Mouse (Mus musculus) hindlimb bud, embryonic 11.5 days (tissue): Measurements from ENCODE around the gene Clic4.
"Not testable (repeated sequence)": the region's sequence is repeated elsewhere in the genome, so short reads cannot be mapped to it uniquely, and the experiment has no call there.

ENCODE experiments used
- DNase-seq: peaks from one replicate; pipeline ENCODE4 v3.0.0-alpha.2; 2012; ENCODE audit warnings: low read depth, low spot score; ENCODE audit errors: extremely low spot score

Clic4 gene

GRCm38 (mm10) chr4:135192841-135193240 lies 79.8 kb downstream of the Clic4 start:
- no peak for DNase-seq

DNA sequence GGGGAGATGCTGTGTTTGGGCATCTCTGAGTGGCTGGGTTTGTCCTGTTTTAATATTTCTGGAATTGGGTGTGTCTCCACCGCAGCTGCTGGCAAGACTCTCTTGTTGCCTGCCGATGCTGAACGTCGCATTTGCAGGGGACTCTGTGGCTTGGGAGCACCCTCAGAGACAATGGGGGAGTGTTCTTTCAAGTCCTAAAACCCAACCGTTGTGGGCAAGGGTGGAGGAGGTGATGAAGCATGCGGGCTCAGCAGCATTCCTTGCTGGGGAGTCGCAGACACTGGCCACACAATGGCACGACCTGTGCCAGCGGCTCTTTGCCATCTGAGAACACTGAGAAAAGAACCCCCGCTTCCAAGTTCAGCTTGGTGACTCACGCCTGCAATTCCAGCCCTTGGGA lies 81.0 kb downstream of the Clic4 start:
- DNase-seq = no peak

DNA sequence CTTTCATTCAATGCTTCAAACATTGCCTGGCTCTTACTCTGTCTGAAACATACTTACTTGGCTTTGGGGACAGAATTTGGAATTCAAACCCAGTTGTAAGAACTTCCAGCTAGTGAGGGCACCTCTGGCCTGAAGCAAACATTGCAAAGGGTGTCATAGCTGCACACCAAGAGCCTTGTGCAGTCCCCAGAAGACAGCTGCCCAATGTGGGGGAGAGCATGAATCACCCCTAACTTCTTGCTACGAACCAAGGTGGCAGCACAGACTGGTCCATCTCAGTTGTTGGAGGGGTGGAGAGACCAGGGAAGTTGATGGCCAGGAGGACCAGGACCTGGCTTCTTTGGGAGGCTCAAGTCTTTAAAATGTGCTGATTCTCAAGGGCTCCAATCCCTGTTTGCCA lies 81.4 kb downstream of the Clic4 start:
- DNase-seq = no peak

- DNase-seq = no peak
Observed at GRCm38 (mm10) chr4:135190364-135190763, 82.2 kb downstream of the Clic4 start.

DNA sequence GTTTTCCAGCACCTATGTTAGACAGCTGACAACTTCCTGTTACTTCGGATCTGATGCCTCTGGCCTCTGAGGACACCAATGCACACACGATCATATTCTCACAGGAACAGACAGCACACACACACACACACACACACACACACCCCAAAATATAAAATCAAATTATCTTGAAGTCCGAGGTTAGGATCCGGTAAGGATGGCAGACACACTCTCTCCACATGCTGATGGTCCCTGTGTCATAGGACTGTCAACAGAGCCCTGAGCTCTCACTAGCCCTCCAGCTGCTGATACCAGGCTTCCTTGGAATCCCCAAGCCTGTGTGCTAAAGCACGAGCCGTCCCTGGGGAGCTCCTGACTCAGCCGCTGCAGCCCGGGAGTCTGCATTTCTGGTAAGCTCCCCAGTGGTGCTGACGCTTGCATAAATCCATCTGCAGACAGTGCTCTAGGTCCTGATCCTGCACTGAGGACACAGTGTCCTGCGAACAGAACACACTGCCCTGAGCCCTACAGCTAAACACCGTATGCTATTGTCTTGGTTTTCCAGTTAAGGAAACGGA lies 83.1 kb downstream of the Clic4 start:
- DNase-seq = no peak

- not testable (repeated sequence) for DNase-seq
Observed at GRCm38 (mm10) chr4:135184277-135184676, 88.3 kb downstream of the Clic4 start.

GRCm38 (mm10) chr4:135181819-135182218 lies 90.8 kb downstream of the Clic4 start:
- no peak for DNase-seq

GRCm38 (mm10) chr4:135179077-135179481 lies 93.5 kb downstream of the Clic4 start:
- no peak for DNase-seq

- no peak for DNase-seq
Observed at GRCm38 (mm10) chr4:135177568-135177967, 95.0 kb downstream of the Clic4 start.

- DNase-seq = no peak
Observed at GRCm38 (mm10) chr4:135175406-135176120, 97.1 kb downstream of the Clic4 start.

DNA sequence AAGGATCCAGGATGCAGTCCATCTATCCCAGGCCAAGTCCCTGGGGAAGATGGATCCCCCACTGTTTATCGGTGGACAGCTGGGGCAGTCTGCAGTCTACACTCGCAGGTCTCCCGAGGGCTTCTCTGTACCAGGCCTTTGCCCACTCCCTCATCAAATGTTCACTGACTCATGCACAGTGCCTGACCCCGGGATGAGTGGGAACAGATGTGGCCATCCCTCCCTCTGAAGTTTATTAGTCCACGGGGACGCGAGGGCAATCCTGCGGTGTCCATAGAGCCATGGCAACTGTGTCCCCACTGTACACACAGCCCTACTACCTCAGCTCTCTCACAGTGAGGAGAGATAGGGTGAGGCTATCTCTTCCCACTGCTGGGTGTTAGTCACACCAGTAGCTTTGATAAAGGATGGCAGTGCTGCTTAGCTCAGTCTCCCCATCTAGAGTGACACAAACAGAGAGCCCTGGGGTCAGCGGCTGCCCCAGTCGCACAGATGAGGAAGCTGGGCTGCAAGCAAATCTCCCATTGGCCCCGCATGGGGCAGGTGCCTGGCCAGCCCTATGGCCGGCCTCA lies 101.2 kb downstream of the Clic4 start:
- no peak for DNase-seq

- no peak for DNase-seq
Observed at GRCm38 (mm10) chr4:135169501-135169900, 103.1 kb downstream of the Clic4 start.

DNA sequence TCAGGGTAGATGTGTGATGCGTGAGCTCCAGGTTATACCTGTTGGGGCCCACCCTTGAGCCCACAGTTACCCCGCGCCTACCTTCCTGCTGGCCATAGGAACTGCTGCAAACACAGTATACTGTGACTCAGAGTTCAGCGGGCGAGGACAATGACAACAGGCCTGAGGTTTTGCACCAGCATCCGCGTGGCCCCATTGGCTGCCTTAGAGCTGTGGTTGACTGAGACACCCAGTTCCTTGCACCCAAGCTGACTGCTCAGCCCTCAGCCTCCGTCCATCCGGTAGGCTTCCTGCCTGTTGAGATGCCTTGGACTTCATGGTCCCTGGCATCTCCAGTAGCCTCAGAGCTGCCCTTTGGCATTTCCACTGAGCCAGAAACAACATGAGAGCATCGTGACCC lies 103.5 kb downstream of the Clic4 start:
- DNase-seq = no peak

- no peak for DNase-seq
Observed at GRCm38 (mm10) chr4:135167816-135168527, 104.6 kb downstream of the Clic4 start.

DNA sequence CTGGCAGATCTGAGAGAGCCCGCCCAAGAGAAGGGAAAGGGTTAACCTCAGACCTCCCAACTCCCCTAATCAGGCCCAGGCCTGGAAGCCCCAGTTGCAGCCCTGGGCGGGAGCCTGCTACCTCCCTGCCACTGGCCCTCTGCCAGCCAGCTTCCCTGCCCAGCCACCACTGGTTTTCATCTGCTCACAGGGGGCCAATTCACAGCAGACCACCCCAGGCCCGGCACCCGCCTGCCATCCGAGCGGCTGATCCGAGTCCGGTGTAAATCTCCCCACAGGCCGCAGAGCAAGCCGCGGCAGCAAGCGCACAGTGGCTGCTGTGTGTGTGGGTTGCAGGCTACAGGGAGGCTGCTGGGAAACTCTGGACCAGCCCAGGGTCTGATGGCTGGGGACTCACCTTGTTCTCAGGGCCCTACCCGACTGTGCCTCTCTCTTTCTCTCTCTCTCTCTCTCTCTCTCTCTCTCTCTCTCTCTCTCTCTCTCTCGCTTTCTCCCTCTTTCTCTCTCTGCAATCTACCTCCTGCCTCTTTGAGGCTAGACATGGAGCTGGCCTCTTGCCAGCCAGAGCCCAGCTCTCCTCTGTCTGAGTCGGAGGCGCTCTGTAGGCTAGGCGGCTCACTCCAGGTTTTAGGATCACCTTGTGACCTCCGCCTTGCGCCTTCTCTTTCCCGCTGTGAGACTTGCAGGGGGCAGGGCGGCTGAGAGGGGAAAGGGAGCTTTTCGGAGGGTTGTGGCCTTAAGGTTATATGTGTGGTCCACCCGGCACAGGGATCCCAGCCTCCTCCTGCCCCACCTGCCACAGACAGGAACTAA lies 106.0 kb downstream of the Clic4 start:
- no peak for DNase-seq

GRCm38 (mm10) chr4:135165761-135166160 lies 106.9 kb downstream of the Clic4 start:
- no peak for DNase-seq
